Comparison of ENCODE assay signal across 14 mouse cellular contexts in the genomic region with DNA sequence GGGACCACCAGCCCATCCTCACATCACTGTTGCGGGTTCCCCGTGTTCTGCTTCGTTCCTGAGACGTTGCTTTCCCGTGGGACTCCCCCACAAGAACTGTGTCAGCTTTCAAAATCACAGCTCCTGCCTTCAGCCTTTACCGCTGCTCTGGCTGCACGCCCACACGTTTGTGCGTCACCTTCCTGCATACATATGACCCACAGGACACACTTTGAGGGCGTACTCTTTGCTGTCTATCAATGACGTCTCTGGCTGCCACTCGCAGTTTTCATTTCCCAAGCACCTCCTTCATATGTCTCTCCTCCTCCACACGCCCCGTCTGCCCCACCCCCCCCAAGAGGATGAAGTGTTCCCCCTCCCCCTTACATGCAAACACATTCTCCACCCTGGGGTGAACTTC. TPM values are rescaled to one million over a fixed set of nuclear protein-coding genes. Genes with fewer than 3 reads are reported as not detected.
DNase-seq lines count a peak whose midpoint lies in the region; ATAC-seq and TF ChIP-seq lines count a peak whose summit lies in the region.
"Had no signal": no experiment of that assay in that cellular context is flagged by ENCODE, and none has a peak within 500 bp of the region (broad histone marks: within the 10 kb centered on the region; RNA-seq: fewer than 3 reads in every experiment).

No protein-coding gene starts in this region.

- no peaks in the 10 kb centered on the region for H3K27me3 ChIP-seq in forebrain, postnatal 0 days (ENCODE audit: insufficient read depth, low read length)
- no peaks in the 10 kb centered on the region for H3K27me3 ChIP-seq in forebrain, embryonic 16.5 days (replicated peaks; ENCODE audit: control insufficient read depth, insufficient read depth, low read length)
- no peaks in the 10 kb centered on the region for H3K27me3 ChIP-seq in hindbrain, embryonic 14.5 days (ENCODE audit: control insufficient read depth, insufficient read depth, low read length)
- H3K27me3 ChIP-seq: hindbrain, embryonic 12.5 days had no signal

- DNase-seq in forebrain, postnatal 0 days, result peak; percentile 9
- DNase-seq in lung, adult 18-20 months, result peak; percentile 18 to 59
- DNase-seq in lung, postnatal 4 days, result no peak
- DNase-seq in kidney, postnatal 14 days, result peak; percentile 24
- DNase-seq in right cerebral cortex, postnatal 14 days, result peak; percentile 17
- no peak for DNase-seq in hindbrain, embryonic 14.5 days (ENCODE audit: low spot score)
- DNase-seq in gastrocnemius, postnatal 10 days, result no peak
- DNase-seq: cerebellum, adult 11-12 months; gastrocnemius, postnatal 14 days had no signal

- TF ChIP-seq CTCF in forebrain, postnatal 0 days (IDR thresholded peaks at IDR 0.05; ENCODE audit: low read depth), result no peak

- no peak overlapping the region for H3K9ac ChIP-seq in forebrain, postnatal 0 days
- no peak overlapping the region for H3K9ac ChIP-seq in forebrain, embryonic 16.5 days (replicated peaks; ENCODE audit: low read depth, low read length)
- no peak overlapping the region for H3K9ac ChIP-seq in hindbrain, embryonic 14.5 days
- H3K9ac ChIP-seq: hindbrain, embryonic 12.5 days had no signal

- WGBS in forebrain, postnatal 0 days, result 72% methylated on average over 14 of the region's 14 CpGs
- WGBS in forebrain, embryonic 16.5 days, result 77% methylated on average over 14 of the region's 14 CpGs
- WGBS in hindbrain, embryonic 14.5 days, result 73% methylated on average over 14 of the region's 14 CpGs

- no peak overlapping the region for H3K4me2 ChIP-seq in forebrain, postnatal 0 days (ENCODE audit: low read depth)
- no peak overlapping the region for H3K4me2 ChIP-seq in forebrain, embryonic 16.5 days (ENCODE audit: low read length)
- no peak overlapping the region for H3K4me2 ChIP-seq in hindbrain, embryonic 14.5 days (replicated peaks)
- H3K4me2 ChIP-seq: hindbrain, embryonic 12.5 days had no signal

- ATAC-seq in forebrain, postnatal 0 days, result no peak
- ATAC-seq in forebrain, embryonic 16.5 days, result no peak
- no peak for ATAC-seq in hindbrain, embryonic 14.5 days (ENCODE audit: low FRiP score)

- H3K36me3 ChIP-seq in forebrain, postnatal 0 days (ENCODE audit: insufficient read depth), result no peaks in the 10 kb centered on the region
- no peaks in the 10 kb centered on the region for H3K36me3 ChIP-seq in forebrain, embryonic 16.5 days (ENCODE audit: control insufficient read depth, insufficient read depth)
- H3K36me3 ChIP-seq in hindbrain, embryonic 14.5 days (replicated peaks; ENCODE audit: control insufficient read depth, insufficient read depth), result no peaks in the 10 kb centered on the region
- H3K36me3 ChIP-seq: hindbrain, embryonic 12.5 days had no signal

- H3K9me3 ChIP-seq in forebrain, postnatal 0 days (ENCODE audit: low read length), result no peaks in the 10 kb centered on the region
- no peaks in the 10 kb centered on the region for H3K9me3 ChIP-seq in forebrain, embryonic 16.5 days (ENCODE audit: control insufficient read depth, low read length)
- H3K9me3 ChIP-seq in hindbrain, embryonic 14.5 days (ENCODE audit: control insufficient read depth, low read length), result no peaks in the 10 kb centered on the region
- H3K9me3 ChIP-seq: hindbrain, embryonic 12.5 days had no signal

- H3K4me1 ChIP-seq in forebrain, postnatal 0 days (ENCODE audit: insufficient read depth), result no peaks in the 10 kb centered on the region
- H3K4me1 ChIP-seq in forebrain, embryonic 16.5 days (replicated peaks; ENCODE audit: control insufficient read depth, insufficient read depth, low read length), result no peaks in the 10 kb centered on the region
- H3K4me1 ChIP-seq in hindbrain, embryonic 14.5 days (replicated peaks; ENCODE audit: control insufficient read depth, insufficient read depth, low read length), result no peaks in the 10 kb centered on the region
- H3K4me1 ChIP-seq: hindbrain, embryonic 12.5 days had no signal

- H3K4me3 ChIP-seq in forebrain, postnatal 0 days (ENCODE audit: low read depth, low read length), result no peak overlapping the region
- no peak overlapping the region for H3K4me3 ChIP-seq in forebrain, embryonic 16.5 days (replicated peaks; ENCODE audit: low read length)
- H3K4me3 ChIP-seq in hindbrain, embryonic 14.5 days (replicated peaks; ENCODE audit: low read length), result no peak overlapping the region
- H3K4me3 ChIP-seq: hindbrain, embryonic 12.5 days had no signal

- no peak overlapping the region for H3K27ac ChIP-seq in forebrain, postnatal 0 days (ENCODE audit: low read depth, low read length)
- H3K27ac ChIP-seq in forebrain, embryonic 16.5 days (ENCODE audit: low read length), result no peak overlapping the region
- no peak overlapping the region for H3K27ac ChIP-seq in hindbrain, embryonic 14.5 days
- H3K27ac ChIP-seq: hindbrain, embryonic 12.5 days; macrophage had no signal

RNA-seq across cellular contexts. Expression of a gene that starts 1.3 kb away (rescaled TPM):
- total RNA-seq in forebrain, postnatal 0 days (2014; rRNA removed), result 0.38 TPM in 1 of 2 replicates, not detected in the other
- polyA plus RNA-seq in forebrain, postnatal 0 days (2015; fragmentation: Nextera tagmentation; extraction: Ambion mirVana), result not detected in 2 replicates
- polyA plus RNA-seq in forebrain, embryonic 16.5 days (2015; fragmentation: Nextera tagmentation; extraction: Ambion mirVana), result not detected in 2 replicates
- polyA plus RNA-seq in hindbrain, embryonic 14.5 days (2014; fragmentation: Nextera tagmentation; extraction: Ambion mirVana), result not detected in 2 replicates
- total RNA-seq in gastrocnemius, postnatal 10 days (2021), result not detected
- total RNA-seq: gastrocnemius, postnatal 14 days had no signal
- polyA plus RNA-seq: C2C12; hindbrain, embryonic 12.5 days; macrophage; stomach, embryonic 16.5 days had no signal

RNA-seq across cellular contexts. Expression of a gene that starts 8.7 kb away (rescaled TPM):
- total RNA-seq in forebrain, postnatal 0 days (2014; rRNA removed), result not detected in 2 replicates
- polyA plus RNA-seq in forebrain, postnatal 0 days (2015; fragmentation: Nextera tagmentation; extraction: Ambion mirVana), result not detected in 2 replicates
- not detected in 2 replicates for polyA plus RNA-seq in forebrain, embryonic 16.5 days (2015; fragmentation: Nextera tagmentation; extraction: Ambion mirVana)
- not detected in 2 replicates for polyA plus RNA-seq in hindbrain, embryonic 14.5 days (2014; fragmentation: Nextera tagmentation; extraction: Ambion mirVana)
- not detected for total RNA-seq in gastrocnemius, postnatal 10 days (2021)
- total RNA-seq: gastrocnemius, postnatal 14 days had no signal
- polyA plus RNA-seq: C2C12; hindbrain, embryonic 12.5 days; macrophage; stomach, embryonic 16.5 days had no signal

RNA-seq across cellular contexts. Expression of a gene that starts 14.0 kb away (rescaled TPM):
- not detected in 2 replicates for total RNA-seq in forebrain, postnatal 0 days (2014; rRNA removed)
- polyA plus RNA-seq in forebrain, postnatal 0 days (2015; fragmentation: Nextera tagmentation; extraction: Ambion mirVana), result not detected in 2 replicates
- not detected in 2 replicates for polyA plus RNA-seq in forebrain, embryonic 16.5 days (2015; fragmentation: Nextera tagmentation; extraction: Ambion mirVana)
- not detected in 2 replicates for polyA plus RNA-seq in hindbrain, embryonic 14.5 days (2014; fragmentation: Nextera tagmentation; extraction: Ambion mirVana)
- total RNA-seq in gastrocnemius, postnatal 10 days (2021), result not detected
- total RNA-seq: gastrocnemius, postnatal 14 days had no signal
- polyA plus RNA-seq: C2C12; hindbrain, embryonic 12.5 days; macrophage; stomach, embryonic 16.5 days had no signal

RNA-seq across cellular contexts. Expression of a gene that starts 20.9 kb away (rescaled TPM):
- 4.6 and 5.0 TPM in 2 replicates for total RNA-seq in forebrain, postnatal 0 days (2014; rRNA removed)
- 2.1 and 2.3 TPM in 2 replicates for polyA plus RNA-seq in forebrain, postnatal 0 days (2015; fragmentation: Nextera tagmentation; extraction: Ambion mirVana)
- 3.9 and 4.4 TPM in 2 replicates for polyA plus RNA-seq in forebrain, embryonic 16.5 days (2015; fragmentation: Nextera tagmentation; extraction: Ambion mirVana)
- 5.1 and 5.5 TPM in 2 replicates for polyA plus RNA-seq in hindbrain, embryonic 14.5 days (2014; fragmentation: Nextera tagmentation; extraction: Ambion mirVana)
- total RNA-seq in gastrocnemius, postnatal 10 days (2021), result 1 to 10 TPM in 1 of 2 experiments, under 1 TPM in 1; 0.87 to 2.6 TPM
- polyA plus RNA-seq: macrophage had no signal

RNA-seq across cellular contexts. Expression of a gene that starts 29.5 kb away (rescaled TPM):
- not detected in 2 replicates for total RNA-seq in forebrain, postnatal 0 days (2014; rRNA removed)
- not detected in 2 replicates for polyA plus RNA-seq in forebrain, postnatal 0 days (2015; fragmentation: Nextera tagmentation; extraction: Ambion mirVana)
- not detected in 2 replicates for polyA plus RNA-seq in forebrain, embryonic 16.5 days (2015; fragmentation: Nextera tagmentation; extraction: Ambion mirVana)
- not detected in 2 replicates for polyA plus RNA-seq in hindbrain, embryonic 14.5 days (2014; fragmentation: Nextera tagmentation; extraction: Ambion mirVana)
- total RNA-seq in gastrocnemius, postnatal 10 days (2021), result not detected
- total RNA-seq: gastrocnemius, postnatal 14 days had no signal
- polyA plus RNA-seq: C2C12; hindbrain, embryonic 12.5 days; macrophage; stomach, embryonic 16.5 days had no signal

Comparison
In these comparisons a context has a peak if more than half of its experiments do, and no peak if none do; other contexts are left out.
1. DNase-seq: peak in forebrain, postnatal 0 days (single experiment), lung, adult 18-20 months (2 of 2), kidney, postnatal 14 days (single experiment) and right cerebral cortex, postnatal 14 days (single experiment); none in lung, postnatal 4 days (0 of 2), hindbrain, embryonic 14.5 days (single experiment) and gastrocnemius, postnatal 10 days (single experiment).